ENCODE assay signal across 1 mouse cellular context in the genomic region with DNA sequence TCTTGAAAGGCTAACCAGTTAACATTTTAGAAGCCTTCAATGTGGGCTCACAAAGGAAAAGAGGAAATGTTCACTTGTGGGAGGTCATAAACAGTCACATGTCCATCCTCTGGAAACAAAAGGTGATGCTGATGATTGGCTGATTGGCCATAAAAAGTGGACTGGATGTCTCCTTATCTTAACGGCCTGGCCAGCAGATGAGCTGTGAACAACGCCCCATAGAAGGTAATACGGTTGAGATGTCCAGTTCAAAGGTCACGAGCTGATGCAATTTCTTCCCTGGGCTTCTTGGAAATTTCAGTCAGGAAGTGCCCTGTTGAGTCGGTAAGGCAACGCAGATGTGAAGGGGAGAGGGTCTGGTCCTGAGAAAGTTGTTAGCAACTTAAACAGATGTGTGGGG.
TF ChIP-seq lines count a peak whose summit lies in the region.

No protein-coding gene starts in this region.

TF ChIP-seq in CH12.LX, 34 proteins besides CTCF, POLR2A, EP300 and RAD21 (continued from another document):
- peak; percentile 74 for TF ChIP-seq USF1 (IDR thresholded peaks at IDR 0.05; ENCODE audit: low read depth, low read length)
- TF ChIP-seq ZMIZ1 (IDR thresholded peaks at IDR 0.05; ENCODE audit: low read depth, low read length), result no peak
- no peak for TF ChIP-seq SMC3 (IDR thresholded peaks at IDR 0.05; ENCODE audit: low read depth, low read length)
- peak; percentile 42; the same call in 1 of the 2 replicates for TF ChIP-seq ETS1 (conservative IDR thresholded peaks at IDR 0.05; ENCODE audit: low read depth, low read length)
- TF ChIP-seq BHLHE40 (IDR thresholded peaks at IDR 0.05; ENCODE audit: low read depth, low read length), result peak; percentile 42
- no peak for TF ChIP-seq GABPA (IDR thresholded peaks at IDR 0.05; ENCODE audit: insufficient replicate concordance, low read depth, low read length)
- 0 out of 2 replicates have a peak, but pooled peaks have one; percentile 30 for TF ChIP-seq MAZ (IDR thresholded peaks at IDR 0.05; ENCODE audit: low read depth, low read length)
- peak; percentile 58 for TF ChIP-seq IRF4 (IDR thresholded peaks at IDR 0.05; ENCODE audit: low read depth, low read length)
- no peak for TF ChIP-seq PAX5 (IDR thresholded peaks at IDR 0.05; ENCODE audit: low read length)
